ENCODE assay signal across 16 mouse cellular contexts in the genomic region with DNA sequence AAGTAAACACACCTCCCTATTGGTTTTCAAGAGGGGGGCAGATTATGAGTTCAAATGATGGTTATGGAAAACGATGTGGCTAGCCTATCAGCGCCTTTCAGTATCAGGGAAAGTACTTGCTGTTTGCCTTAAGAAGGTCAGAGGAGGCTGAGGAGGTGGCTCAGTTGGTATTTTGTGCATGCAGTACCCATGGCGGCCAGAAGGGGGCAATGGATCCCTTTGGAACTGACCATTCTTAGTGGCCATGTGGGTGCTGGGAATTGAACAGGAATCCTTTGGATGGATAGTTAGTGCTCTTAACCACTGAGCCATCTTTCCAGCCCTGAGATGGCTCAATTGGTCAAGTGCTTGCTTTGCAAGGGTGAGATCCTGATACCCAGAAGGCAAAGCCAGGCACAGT. TPM values are rescaled to one million over a fixed set of nuclear protein-coding genes. Genes with fewer than 3 reads are reported as not detected.
DNase-seq lines count a peak whose midpoint lies in the region; ATAC-seq and TF ChIP-seq lines count a peak whose summit lies in the region.
"Had no signal": no experiment of that assay in that cellular context is flagged by ENCODE, and none has a peak within 500 bp of the region (broad histone marks: within the 10 kb centered on the region; RNA-seq: fewer than 3 reads in every experiment).

No protein-coding gene starts in this region.

- H3K27ac ChIP-seq in hindbrain, postnatal 0 days: no peak overlapping the region
- H3K27ac ChIP-seq in hindbrain, embryonic 10.5 days: no peak overlapping the region
- H3K27ac ChIP-seq in spleen, adult 2 months (ENCODE audit: insufficient read depth, low read length): no peak overlapping the region
- no peak overlapping the region for H3K27ac ChIP-seq in stomach, postnatal 0 days (replicated peaks)
- H3K27ac ChIP-seq: liver, embryonic 13.5 days; midbrain, embryonic 10.5 days had no signal

- H3K9me3 ChIP-seq in hindbrain, postnatal 0 days (ENCODE audit: low read length): no peaks in the 10 kb centered on the region
- H3K9me3 ChIP-seq in hindbrain, embryonic 10.5 days: peaks cover 7% of the 10 kb centered on the region
- no peaks in the 10 kb centered on the region for H3K9me3 ChIP-seq in stomach, postnatal 0 days (ENCODE audit: control insufficient read depth, low read length)

- no peak for ATAC-seq in hindbrain, postnatal 0 days
- no peak for ATAC-seq in stomach, postnatal 0 days (ENCODE audit: low FRiP score, low TSS enrichment)
- ATAC-seq: forebrain, embryonic 14.5 days had no signal

- H3K4me1 ChIP-seq in hindbrain, postnatal 0 days (ENCODE audit: insufficient read depth, low read length): no peaks in the 10 kb centered on the region
- no peaks in the 10 kb centered on the region for H3K4me1 ChIP-seq in hindbrain, embryonic 10.5 days (replicated peaks)
- no peaks in the 10 kb centered on the region for H3K4me1 ChIP-seq in spleen, adult 2 months (ENCODE audit: control insufficient read depth, insufficient read depth, insufficient read length)
- H3K4me1 ChIP-seq in stomach, postnatal 0 days (replicated peaks; ENCODE audit: control insufficient read depth, insufficient read depth): no peaks in the 10 kb centered on the region
- H3K4me1 ChIP-seq: liver, embryonic 13.5 days; midbrain, embryonic 10.5 days had no signal

- DNase-seq in hindbrain, postnatal 0 days (ENCODE audit: low spot score): no peak
- DNase-seq in hindbrain, embryonic 10.5 days (ENCODE audit: low spot score): no peak
- DNase-seq in spleen, adult 2 months (ENCODE audit: low read depth in 1 of 2, low spot score in 2 of 2): no peak
- DNase-seq in spleen, postnatal 4 days (ENCODE audit: low spot score in 2 of 2): no peak
- DNase-seq in ZHBTc4 (ENCODE audit: low read depth, low spot score): peak; percentile 63
- no peak for DNase-seq in stomach, postnatal 0 days (ENCODE audit: low spot score)
- DNase-seq in urinary bladder, postnatal 4 days (ENCODE audit: low spot score in 2 of 2): no peak
- DNase-seq in ovary, postnatal 10 days (ENCODE audit: low spot score): no peak
- DNase-seq: adrenal gland, adult 8-10 months; cerebellum, adult 8-10 months; heart, adult 18-20 months; kidney, adult 9 months; liver, embryonic 13.5 days had no signal

- H3K4me2 ChIP-seq in hindbrain, postnatal 0 days (ENCODE audit: low read depth, low read length): no peak overlapping the region
- no peak overlapping the region for H3K4me2 ChIP-seq in stomach, postnatal 0 days (replicated peaks; ENCODE audit: low read depth)
- H3K4me2 ChIP-seq: liver, embryonic 13.5 days had no signal

- peak; percentile 52 for TF ChIP-seq CTCF in hindbrain, postnatal 0 days (IDR thresholded peaks at IDR 0.05; ENCODE audit: low read depth)
- peak; percentile 14; the same call in 1 of the 2 replicates for TF ChIP-seq CTCF in spleen, adult 2 months (IDR thresholded peaks at IDR 0.05; ENCODE audit: extremely low read depth, insufficient read depth, insufficient read length, insufficient replicate concordance)
- peak; percentile 59 for TF ChIP-seq CTCF in stomach, postnatal 0 days (IDR thresholded peaks at IDR 0.05; ENCODE audit: low read depth)

- no peak for TF ChIP-seq EP300 in stomach, postnatal 0 days (optimal IDR thresholded peaks at IDR 0.05)

- H3K36me3 ChIP-seq in hindbrain, postnatal 0 days (ENCODE audit: insufficient read depth, low read length): no peaks in the 10 kb centered on the region
- H3K36me3 ChIP-seq in hindbrain, embryonic 10.5 days: no peaks in the 10 kb centered on the region
- H3K36me3 ChIP-seq in spleen, adult 2 months (ENCODE audit: control insufficient read depth, insufficient read depth, low read length): no peaks in the 10 kb centered on the region
- no peaks in the 10 kb centered on the region for H3K36me3 ChIP-seq in stomach, postnatal 0 days (ENCODE audit: control insufficient read depth, insufficient read depth, low read length)
- H3K36me3 ChIP-seq: liver, embryonic 13.5 days; midbrain, embryonic 10.5 days had no signal

- H3K27me3 ChIP-seq in hindbrain, postnatal 0 days (ENCODE audit: insufficient read depth, low read length): no peaks in the 10 kb centered on the region
- no peaks in the 10 kb centered on the region for H3K27me3 ChIP-seq in hindbrain, embryonic 10.5 days (ENCODE audit: insufficient read depth, poor library complexity, severe bottlenecking)
- no peaks in the 10 kb centered on the region for H3K27me3 ChIP-seq in spleen, adult 2 months (ENCODE audit: control insufficient read depth, insufficient read depth, low read length)
- H3K27me3 ChIP-seq in stomach, postnatal 0 days (ENCODE audit: control insufficient read depth, insufficient read depth, low read length): no peaks in the 10 kb centered on the region
- H3K27me3 ChIP-seq: liver, embryonic 13.5 days had no signal

- WGBS in hindbrain, postnatal 0 days: 64% methylated on average over 3 of the region's 3 CpGs
- WGBS in hindbrain, embryonic 10.5 days: 59% methylated on average over 3 of the region's 3 CpGs
- 67% methylated on average over 3 of the region's 3 CpGs for WGBS in spleen, adult 2 months
- WGBS in stomach, postnatal 0 days: 62% methylated on average over 3 of the region's 3 CpGs

- no peak for TF ChIP-seq POLR2A in spleen, adult 2 months (IDR thresholded peaks at IDR 0.05; ENCODE audit: low read depth, low read length)

- H3K4me3 ChIP-seq in hindbrain, postnatal 0 days (ENCODE audit: low read length): no peak overlapping the region
- H3K4me3 ChIP-seq in hindbrain, embryonic 10.5 days: no peak overlapping the region
- H3K4me3 ChIP-seq in spleen, adult 2 months (ENCODE audit: extremely low read depth, insufficient read depth, insufficient read length): no peak overlapping the region
- no peak overlapping the region for H3K4me3 ChIP-seq in stomach, postnatal 0 days (ENCODE audit: low read depth, low read length)
- H3K4me3 ChIP-seq: liver, embryonic 13.5 days; midbrain, embryonic 10.5 days had no signal

- H3K9ac ChIP-seq in hindbrain, postnatal 0 days (replicated peaks; ENCODE audit: low read length): no peak overlapping the region
- H3K9ac ChIP-seq in stomach, postnatal 0 days (ENCODE audit: low read length): no peak overlapping the region
- H3K9ac ChIP-seq: liver, embryonic 13.5 days had no signal

RNA-seq across cellular contexts. Expression of gene Baiap2l1, which starts 26.0 kb away (rescaled TPM):
- 0.63 and 1.3 TPM in 2 replicates for total RNA-seq in hindbrain, postnatal 0 days (2014; rRNA removed)
- 1.8 and 1.9 TPM in 2 replicates for polyA plus RNA-seq in hindbrain, postnatal 0 days (2015; fragmentation: Nextera tagmentation; extraction: Ambion mirVana)
- 3.8 and 5.2 TPM in 2 replicates for polyA plus RNA-seq in hindbrain, embryonic 10.5 days (2016; fragmentation: Nextera tagmentation; extraction: Ambion mirVana)
- polyA plus RNA-seq in spleen, adult 2 months (2012; rRNA removed): 0.22 and 0.39 TPM in 2 replicates
- 25.3 and 26.8 TPM in 2 replicates for polyA plus RNA-seq in stomach, postnatal 0 days (2015; fragmentation: Nextera tagmentation; extraction: Ambion mirVana)
- total RNA-seq: hematopoietic stem cell, adult 5-6 weeks had no signal
